Mouse (Mus musculus) spleen, postnatal 36 days (tissue): ENCODE measurements around the gene Lta.

Experiments used
- DNase-seq, 2 experiments: peaks; one replicate each; pipeline ENCODE4 v3.0.0; 2022; ENCODE audit warnings: low spot score in 2 of 2, mixed read lengths in 1 of 2

Lta gene

DNA sequence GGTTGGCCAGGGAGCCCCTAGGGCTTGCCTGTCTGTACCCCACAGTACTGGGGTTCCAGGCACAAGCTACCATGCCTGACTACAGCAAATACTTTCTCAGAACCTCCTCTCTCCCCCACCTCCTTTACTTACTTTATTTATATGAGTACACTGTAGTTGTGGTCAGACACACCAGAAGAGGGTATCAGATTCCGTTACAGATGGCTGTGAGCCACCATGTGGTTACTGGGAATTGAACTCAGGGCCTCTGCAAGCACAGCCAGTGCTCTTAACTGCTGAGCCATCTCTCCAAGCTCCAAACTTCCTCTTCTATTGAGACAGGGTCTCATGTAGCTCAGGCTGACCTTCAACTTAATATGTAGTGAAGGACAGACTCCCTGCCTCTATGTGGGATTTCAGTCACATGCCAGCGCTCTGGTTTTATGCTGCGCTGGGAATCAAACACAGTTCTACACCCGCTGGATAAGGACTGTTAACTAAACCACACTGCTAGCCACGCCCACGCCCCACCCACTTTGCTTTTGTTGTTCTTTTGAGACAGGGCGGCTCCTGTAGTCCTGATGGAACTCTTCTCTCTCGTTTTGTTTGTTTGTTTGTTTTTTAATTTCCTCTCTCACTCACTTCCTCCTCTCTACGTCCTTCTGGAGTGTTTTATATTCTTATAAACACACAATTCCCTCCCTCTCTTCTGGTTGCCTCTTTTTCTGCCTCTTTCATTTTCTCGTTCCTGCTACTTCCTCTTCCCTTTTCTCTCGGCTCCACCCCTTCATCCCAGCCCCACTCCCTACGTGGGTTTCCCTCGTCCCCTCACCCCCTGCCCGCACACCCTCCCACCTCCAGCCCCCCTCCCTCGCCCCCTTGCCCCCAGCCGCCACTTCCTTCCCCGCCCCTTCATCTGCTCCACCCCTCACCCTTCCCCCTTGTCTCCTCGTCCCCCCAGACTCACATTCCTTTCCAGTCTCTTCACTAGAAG is 19.2 kb downstream of the Lta start:
- DNase-seq, result peak; percentile 82 to 91

DNA sequence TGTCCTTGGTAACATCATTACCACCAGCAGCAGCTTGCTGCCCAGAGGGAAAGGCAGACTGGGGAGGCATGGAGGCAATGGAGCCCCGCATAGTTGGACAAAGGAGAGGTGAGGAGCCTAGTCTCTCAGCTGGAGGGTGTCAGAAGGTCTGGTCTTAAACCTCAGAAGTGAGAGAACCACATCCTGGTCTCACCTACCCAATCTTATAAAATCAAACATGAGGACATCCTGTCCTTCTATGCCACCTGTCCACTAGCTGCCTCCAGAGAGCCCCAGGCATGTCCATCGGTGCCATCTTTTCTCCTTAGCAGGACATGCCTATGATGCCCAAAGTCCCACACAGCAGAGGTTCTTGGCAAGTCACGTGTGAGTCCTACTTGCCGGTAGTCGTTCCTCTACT is 25.1 kb downstream of the Lta start:
- DNase-seq, result no peak

DNA sequence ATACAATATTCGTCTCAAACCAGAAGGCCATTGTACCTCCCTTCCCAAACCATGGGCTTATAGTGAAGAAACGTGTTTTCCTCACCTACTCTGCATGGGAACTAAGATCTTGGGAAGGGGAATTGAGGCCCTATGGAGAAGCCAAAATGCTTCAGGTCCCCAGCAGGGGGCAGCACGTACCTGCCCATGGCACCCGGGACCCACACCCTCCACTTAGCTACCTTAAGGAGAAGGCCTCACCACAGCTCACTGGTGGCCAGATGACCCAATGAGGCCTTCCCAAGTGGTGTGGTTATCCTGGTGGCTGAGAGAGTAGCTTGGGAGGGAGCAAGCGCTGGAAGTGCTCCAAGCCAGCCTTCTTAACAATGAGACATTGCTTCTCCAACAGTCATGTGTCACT is 26.6 kb downstream of the Lta start:
- DNase-seq, result peak; percentile 74 to 77

DNA sequence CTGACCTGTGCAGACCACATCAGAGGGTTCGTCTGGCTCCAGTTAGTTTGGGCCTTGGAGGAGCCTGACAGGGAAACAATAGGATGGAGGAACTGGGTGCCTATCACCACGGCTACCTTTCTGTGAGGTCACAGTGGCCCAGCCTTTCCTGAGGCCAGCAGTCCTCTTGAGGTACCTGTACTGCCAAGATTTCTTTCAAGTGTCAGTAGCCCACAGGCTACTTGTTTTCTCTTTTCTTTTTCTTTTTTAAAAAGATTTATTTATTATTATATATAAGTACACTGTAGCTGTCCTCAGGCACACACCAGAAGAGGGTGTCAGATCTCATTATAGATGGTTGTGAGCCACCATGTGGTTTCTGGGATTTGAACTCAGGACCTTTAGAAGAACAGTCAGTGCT is 29.2 kb downstream of the Lta start, which contains the start of gene Aif1:
Aif1 (minus strand) TSS at position 101 of the 400 bp plus-strand sequence.
- DNase-seq, result no peak

DNA sequence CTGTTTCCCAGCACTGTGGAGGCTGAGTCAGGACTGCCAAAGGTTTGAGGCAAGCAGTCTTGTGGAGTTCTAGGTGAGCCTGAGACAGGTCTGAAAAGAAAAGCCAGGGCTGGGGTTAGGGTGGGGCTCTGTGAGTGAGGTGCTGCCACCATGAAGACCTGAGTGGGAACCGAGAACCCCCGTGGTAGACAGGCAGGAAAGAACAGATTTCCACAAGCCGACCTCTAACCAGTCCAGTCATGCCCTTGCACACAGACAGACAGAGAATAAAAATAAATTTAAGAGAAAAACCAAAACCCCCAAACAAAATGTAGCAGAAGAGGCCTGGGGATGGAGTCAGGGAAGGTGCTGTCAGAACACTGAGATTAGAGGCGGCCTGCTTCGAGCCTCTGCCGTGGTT is 29.8 kb downstream of the Lta start:
- peak; percentile 62 to 68 for DNase-seq

DNA sequence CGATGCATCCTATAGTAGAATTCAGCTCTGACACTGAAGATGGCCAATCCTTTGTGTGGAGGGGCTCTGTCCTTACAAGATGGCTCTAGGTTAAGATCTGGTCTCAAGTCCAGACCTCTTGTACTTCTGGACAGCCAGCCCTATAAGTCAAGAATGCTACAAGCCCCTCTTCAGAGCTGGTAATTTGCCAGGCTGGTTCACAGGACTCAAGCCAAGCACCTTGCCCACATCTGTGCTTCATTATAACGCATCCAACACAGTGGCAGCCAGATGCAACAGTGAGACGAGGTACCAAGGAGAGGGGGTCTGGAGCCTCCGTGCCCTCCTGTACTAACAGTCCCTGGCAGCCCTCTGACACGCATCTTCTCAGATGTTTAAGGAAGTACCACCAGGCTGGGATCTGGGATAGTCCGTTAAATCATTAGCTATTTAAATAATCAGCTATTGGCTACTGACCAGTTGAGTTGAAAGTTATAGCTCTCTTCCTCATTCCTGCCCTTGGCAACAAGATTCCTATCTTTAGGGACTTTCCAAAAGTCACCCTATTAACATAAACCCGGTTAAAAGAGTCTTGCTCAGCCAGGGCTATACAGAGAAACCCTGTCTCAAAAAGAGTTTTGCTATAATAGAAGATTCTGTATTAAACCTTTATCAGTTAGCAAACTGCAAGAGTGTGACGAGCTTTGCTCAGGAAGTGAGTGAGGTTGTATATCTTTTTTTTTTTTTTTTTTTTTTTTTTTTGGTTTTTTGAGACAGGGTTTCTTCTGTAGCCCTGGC is 30.8 kb downstream of the Lta start:
- DNase-seq, result no peak

DNA sequence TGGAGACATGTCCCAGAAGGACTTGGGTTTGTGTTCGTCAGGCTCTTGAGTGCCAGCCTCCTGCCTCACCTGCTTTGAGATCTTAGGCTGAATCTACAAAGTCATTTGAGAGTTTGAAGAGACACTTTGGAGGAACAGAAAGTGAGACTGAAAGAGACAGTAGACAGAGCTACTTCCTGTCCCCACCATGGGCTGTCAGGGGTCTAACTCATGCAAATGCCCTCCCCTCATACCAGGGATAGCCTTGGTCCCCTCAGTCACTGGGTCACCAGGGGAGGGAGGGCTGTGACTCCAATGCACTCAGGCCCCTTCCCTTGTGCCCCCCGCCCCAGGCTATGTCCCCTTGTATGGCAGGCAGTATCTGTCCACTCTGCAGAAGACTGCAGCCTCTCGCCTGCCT is 31.8 kb downstream of the Lta start:
- peak; percentile 70 to 75 for DNase-seq

DNA sequence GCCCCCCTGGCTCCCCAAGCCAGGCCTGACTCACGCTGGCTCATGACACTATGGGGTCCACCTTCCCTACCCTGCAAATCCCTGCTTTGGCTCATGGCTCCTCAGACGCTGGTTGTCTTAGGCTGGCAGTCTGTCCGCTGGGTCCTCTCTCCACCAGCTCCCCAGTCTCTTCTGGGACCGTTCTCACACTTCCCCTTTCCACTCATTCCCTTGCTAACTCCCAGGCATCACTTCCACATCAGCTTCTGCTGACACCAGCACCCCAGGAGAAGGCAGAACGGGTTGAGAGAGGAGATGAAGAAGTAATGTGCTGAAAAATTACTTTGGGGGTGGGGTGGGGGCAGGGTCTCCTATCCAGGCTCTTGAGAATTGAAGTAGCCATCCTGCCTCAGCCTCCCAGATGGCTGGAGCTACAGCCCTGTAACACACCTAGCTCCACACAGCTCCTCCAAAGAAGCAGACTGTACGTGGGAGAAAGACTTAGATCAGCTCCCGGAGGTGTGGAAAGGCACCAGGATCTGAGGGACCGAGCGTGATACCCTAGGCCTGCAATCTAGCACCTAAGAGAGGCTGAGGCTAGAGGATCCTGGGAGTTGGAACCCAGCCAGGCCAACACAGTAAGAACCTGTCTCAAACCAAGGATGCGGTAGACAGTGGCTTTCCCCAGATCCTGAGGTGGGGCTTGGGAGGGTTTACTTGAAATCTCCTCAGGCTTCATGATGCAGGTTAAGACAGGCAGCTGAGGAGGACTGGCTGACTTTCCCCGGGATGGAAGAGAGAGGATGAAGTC is 32.5 kb downstream of the Lta start:
- DNase-seq, result peak in 1 of 2 experiments; percentile 31

DNA sequence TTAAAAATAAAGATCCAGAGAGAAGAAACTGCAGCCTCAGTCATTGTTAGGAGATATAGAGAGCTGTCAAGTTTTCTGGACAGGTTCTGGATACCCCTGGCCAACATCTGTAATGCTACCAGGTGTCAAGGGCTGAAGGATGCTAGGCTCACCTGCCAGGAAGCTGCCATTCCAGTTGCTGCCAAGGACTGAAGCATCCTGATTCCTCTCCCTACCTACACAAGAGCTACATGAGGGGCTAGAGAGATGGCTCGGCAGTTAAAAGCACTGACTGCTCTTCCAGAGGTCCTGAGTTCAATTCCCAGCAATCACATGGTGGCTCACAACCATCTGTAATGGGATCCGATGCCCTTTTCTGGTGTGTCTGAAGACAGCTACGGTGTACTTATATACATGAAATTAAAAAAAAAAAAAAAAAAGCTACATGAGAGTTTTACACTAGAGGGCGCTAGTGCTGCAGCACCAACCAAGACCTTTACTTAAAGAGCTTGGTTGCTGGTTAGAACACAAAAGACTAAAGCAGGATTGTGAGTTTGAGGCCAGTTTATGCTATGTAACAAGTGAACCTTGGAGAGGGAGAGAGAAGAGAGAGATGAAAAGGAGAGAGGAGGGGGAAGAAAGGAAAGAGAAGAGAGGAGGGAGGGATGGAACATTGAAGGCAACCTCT is 36.5 kb downstream of the Lta start:
- DNase-seq, result peak in 1 of 2 experiments; percentile 58

DNA sequence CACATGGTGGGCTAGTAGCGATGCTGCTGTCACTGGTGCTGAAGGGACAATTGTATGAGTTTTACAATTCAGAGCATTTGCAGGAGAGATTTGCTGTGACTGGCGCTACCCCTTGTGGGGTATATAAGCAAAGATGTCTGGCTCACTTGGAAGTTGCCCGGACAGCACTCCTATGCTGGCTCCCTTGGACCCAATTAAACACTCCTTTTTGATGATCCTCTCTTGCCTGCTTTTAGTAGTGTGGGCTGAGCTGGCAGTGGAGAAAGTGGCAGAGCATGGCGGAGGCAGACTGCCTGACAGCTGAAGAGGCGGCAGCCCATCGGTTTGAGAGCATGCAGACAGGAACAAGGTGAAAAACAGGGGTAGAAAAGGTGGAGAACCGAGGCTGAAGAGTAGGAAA is 37.4 kb downstream of the Lta start:
- no peak for DNase-seq

DNA sequence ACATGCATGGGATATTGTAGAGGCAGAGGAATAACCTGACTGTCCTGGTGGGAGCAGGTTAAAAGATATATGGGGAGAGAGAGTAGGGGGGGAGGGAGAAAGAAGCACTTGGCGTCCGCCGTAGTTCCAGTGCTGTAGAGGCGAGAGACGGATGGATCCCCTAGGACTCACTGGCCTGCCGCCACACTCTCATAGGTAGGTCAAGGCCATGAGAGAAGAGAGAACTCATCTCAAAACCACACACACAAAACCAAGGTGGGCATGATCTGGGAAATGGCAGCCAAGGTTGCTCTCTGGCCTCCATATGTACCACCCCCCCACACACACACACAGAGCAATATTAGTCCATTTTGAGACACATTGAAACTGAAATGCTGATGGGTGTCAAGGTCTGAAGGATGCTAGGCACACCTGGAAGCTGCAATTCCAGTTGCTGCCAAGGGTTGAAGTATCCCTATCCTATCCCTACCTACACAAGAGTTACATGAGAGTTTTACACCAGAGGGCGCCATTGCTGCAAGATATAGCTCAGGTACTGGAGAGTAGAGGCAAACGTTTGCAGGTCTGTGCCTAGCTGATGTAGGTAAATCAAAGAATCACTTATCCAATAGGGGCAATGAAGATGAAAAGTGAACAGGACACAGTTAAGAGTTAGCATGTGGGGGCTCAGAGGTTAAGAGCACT is 38.7 kb downstream of the Lta start:
- peak; percentile 71 to 85 for DNase-seq

DNA sequence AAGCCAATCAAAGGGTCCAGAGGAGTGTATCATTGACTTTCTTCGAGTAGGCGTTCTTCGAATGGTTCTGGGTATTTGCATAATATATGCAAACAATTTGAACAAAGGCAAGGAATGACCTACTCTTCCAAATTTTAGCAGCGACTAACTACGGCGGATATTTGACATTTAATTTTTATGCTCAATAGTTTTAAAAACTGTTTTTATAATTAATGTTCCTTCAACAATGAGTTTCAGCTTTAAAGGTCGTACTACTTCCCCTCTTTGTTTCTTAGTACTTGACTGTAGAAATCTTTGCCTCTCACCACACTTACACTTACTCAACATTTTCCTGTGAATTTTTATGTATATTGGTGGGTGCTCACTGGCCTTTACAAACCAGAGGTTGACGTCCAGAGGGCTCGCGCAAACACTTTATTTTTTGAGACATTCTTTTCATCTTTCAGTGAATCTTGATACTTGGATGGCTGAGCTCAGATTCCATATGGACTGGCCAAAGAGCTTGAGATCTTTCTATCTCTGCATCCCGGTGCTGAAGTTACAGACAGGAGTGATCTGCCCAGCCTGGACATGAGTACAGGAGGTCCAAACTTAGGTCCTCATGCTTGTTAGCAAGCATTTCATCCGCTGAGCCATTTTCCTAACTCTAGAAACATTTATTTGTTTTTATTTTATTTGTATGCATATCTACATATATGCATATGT is 39.5 kb downstream of the Lta start:
- no peak for DNase-seq

DNA sequence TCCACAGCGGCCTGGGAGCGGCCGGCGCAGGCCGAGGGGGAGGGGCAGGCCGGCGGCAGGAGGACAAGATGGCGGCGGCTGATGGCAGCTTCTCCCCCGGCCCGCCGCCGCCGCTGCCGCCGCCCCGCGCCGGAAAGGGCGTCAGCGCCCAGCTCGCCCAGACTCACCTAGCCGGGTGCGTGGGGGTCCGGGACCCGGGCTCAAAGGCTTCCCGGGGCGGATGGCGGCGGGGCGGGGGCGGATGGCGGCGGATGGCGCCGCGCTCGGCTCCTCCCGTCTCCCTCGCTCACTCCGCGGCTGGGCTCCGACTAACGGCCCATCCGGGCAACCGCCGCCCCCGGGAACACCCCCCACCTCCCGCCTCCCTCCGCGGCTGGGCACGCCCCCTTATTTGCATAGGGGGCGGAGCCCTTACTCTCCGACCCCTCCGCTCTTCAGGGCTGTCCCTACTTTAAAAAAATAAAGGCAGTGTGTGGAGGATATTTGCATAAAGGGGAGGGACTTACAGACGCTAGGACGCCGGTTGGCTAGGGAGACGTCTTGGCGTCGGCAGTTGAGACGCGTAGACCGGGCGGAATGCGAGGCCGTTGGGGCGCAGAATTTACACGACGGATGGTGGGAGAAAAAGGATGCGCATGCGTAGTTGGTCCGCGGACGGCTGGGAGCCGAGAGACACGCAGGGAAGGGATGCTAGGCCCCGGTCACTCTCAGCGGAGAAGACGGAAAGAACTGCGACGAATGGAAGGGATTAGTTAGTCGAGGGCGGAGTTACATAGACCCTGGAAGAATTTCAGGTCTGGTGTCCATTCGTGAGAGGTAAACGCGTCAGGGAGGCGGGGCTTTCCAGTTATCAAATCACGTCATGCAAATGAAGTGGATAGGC is 40.3 kb downstream of the Lta start, which contains the start of gene Prrc2a:
Prrc2a (minus strand) TSS at position 330 of the 883 bp plus-strand sequence.
- peak; percentile 98 for DNase-seq

DNA sequence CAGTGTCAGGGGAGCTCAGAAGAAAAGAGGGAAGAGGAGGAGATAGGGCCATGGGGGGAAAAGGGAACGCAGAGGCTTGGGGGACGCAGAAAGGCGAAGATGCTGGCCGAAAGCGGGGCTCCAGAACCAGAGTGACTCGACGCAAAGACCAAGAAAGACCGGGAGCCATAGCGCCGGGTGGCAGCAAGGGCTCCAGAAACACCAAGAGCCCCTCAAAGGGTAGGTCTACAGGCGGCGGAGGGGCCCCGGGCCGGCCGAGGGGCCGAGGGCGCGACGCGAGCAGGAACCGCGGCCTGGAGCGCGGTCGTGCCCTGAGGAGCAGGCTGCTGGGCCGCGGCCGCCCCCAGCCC is 41.0 kb downstream of the Lta start:
- DNase-seq, result no peak

DNA sequence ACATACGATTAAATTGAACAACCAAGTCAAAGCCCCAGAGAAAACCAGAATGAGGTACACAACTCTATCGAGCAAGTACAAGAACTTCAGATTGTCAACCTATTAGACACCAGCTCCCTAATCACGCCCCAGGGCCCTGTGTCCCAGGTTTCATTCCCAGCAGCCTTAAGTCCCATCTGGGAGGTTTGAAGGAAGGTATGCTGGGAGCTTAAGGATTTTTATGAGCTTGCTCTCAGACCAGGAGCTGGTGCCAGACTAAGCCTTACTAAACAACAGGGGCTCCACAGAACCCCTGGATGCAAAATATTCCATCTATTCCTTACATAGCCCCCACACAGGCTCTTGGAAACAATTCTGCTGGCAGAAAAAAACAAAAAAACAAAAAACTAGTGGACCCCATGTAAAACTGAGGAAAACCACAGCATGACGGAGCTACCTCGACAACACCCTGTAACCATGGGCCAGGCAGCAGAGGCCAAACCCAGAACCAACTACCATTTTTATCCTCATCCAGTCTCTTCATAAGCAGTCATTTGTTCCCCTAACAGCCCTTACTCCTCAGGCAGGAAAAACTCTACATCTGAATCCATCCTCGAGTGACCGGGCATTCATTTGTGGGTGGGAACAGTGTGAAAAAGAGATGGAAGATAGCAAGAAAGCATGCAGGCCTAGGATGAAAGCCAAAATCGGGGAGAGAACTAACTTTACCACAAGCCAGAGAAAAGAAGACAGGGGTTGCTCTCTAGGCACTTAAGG is 41.6 kb downstream of the Lta start:
- no peak for DNase-seq

DNA sequence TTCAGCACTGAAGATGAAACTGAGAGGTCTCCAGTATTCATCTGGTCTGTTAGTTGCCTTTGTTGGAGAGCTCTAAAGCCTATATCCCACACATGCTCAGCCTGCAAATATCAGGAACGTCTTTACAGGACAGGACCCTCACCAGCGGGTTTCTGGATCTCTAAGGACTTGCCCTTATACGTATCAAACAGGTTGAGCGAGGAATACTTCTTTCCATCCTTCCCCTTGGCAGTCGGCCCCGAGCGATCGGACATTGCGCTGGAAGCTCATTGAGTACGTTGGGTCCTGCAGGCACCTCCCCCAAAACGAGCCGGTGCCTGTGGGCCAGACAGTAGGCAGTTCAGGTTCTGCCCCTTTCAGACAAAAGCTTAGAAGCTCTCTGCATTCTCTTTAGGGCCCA is 42.4 kb downstream of the Lta start:
- no peak for DNase-seq

DNA sequence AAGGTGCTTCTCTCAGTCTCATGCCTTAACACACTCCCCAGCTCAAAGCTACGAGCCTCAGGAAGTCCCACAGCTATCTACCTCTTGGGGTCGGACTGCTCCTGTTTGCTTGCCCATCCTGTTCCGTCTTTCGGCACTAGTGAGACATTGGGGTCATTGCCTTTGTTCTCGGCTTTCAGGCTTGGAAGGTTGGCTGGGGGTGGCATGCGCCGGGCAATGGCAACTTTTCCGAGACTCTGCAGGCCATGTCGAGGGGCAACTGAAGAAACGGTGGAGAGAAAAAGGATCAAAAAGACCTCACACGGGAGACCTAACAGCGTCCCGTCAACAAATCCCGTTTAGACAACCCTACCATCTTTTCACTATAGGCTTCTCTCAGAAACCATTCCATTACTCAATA is 43.0 kb downstream of the Lta start:
- no peak for DNase-seq

DNA sequence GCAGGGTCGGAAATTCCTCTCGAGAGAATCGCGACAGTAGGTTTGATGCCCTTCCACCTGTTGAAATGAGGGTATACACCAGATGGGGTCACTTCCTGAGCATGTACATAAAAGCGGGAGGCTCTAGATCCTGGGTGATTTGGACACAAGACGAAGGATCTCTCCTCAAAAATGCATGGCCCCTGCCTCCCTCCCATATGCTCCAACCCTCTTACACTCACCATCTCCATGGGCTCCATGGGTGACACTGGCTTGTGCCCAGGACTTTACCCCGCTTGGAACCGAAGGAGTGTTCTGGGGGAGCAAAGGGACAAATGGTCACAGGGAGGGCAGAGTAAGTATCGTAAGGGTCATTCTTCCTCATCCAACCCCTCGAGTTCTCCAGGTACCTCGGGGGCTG is 43.7 kb downstream of the Lta start:
- no peak for DNase-seq
